Mouse (Mus musculus) bone marrow, adult 2 months (tissue): Measurements from ENCODE around the gene Wrb. TPM values are rescaled to one million over a fixed set of nuclear protein-coding genes. Genes with fewer than 3 reads are reported as not detected.

Source experiments
- H3K27ac ChIP-seq: fragments of 200-500 bp; 2 replicates; pipeline ENCODE4 v1.5.1; 2012; ENCODE audit warnings: low read depth, mild to moderate bottlenecking, control low read depth, inconsistent platforms, low read length; ENCODE audit not compliant: control insufficient read depth, poor library complexity, insufficient read depth
- H3K4me1 ChIP-seq: fragments of 200-500 bp; 2 replicates; pipeline ENCODE4 v1.6.1; 2011; ENCODE audit warnings: low read length; ENCODE audit not compliant: control insufficient read depth, insufficient read depth
- H3K4me3 ChIP-seq: fragments of 200-500 bp; replicated peaks from 2 replicates; pipeline ENCODE3; 2011; ENCODE audit warnings: mild to moderate bottlenecking, low read depth, low read length, control low read depth; ENCODE audit not compliant: control insufficient read depth
- CTCF ChIP-seq: fragments of 200-500 bp; IDR thresholded peaks from 2 replicates; pipeline ENCODE4 v1.5.1; 2011; ENCODE audit warnings: low read length, control low read depth; ENCODE audit not compliant: control insufficient read depth, insufficient read depth
- POLR2A ChIP-seq: fragments of 200-500 bp; IDR thresholded peaks from 2 replicates; pipeline ENCODE4 v1.6.1; 2011; ENCODE audit warnings: low read depth, mild to moderate bottlenecking, control low read depth, low read length, borderline replicate concordance; ENCODE audit not compliant: control insufficient read depth
- WGBS: fragments of 180-500 bp; shearing (Covaris S2); methylation state at CpG from one replicate; pipeline ENCODE4 v1.1.7; 2018; 5-methylcytosine and 5-hydroxymethylcytosine counted together
- polyA plus RNA-seq: library from polyadenylated mRNA; stranded (reverse); fragments of >200 nt; gene quantifications from 2 replicates; pipeline ENCODE4 v1.2.4, GENCODE M21; 2011; ENCODE audit warnings: low replicate concordance; ENCODE audit not compliant: missing spikeins, insufficient read depth, insufficient read length

Gene Wrb
- polyA plus RNA-seq, 1 experiment, result 9.9 TPM

DNA sequence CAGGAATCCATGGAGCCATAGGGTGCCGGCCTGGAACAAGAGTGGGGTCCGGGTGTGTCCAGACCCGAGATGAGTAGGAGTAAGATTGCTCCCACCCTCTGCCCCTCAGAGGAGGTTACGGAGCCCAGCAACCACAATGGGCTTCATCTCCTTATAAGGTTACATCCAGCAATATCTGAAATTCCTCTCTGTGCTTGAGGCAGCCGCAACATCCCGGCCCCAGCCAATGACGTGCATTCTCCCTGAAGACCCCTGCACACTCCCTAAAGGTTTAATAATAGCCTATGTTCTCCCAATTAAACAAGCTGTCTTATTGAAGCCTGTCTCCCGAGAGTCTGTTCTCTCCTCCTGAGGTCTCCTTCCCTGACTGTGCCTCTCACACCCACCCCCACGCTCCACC lies 4.1 kb downstream of the Wrb start:
- TF ChIP-seq CTCF (no peak), POLR2A (no peak)
- Histone ChIP-seq H3K27ac (no peak overlapping the region), H3K4me3 (no peak overlapping the region), H3K4me1 (no peaks in the 10 kb centered on the region)
- WGBS, result 70% methylated on average over 9 of the region's 9 CpGs

- no peaks in the 10 kb centered on the region for H3K4me1 ChIP-seq
- TF ChIP-seq POLR2A, result no peak
- TF ChIP-seq CTCF, result no peak
- H3K27ac ChIP-seq, result no peak overlapping the region
- WGBS, result 81% methylated on average over 4 of the region's 4 CpGs
- H3K4me3 ChIP-seq, result no peak overlapping the region
Measured at GRCm38 (mm10) chr16:96150995-96151394, 5.8 kb downstream of the Wrb start.

DNA sequence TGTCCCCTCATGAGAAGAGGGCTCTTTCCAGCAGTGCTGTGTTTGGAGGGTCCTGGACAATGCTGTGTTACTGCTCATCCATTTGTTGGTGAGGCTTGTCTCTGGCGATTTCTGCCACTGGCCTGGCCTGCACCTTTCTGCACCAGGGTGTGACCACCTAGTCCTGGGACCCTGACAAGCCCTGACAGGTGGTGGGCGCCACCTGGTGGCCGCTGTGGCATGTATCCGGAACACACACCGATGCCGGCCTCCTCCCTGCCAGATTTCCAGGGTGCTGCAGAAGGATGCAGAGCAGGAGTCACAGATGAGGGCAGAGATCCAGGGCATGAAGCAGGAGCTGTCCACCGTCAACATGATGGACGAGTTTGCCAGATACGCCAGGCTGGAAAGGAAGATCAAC lies 6.3 kb downstream of the Wrb start:
- Histone ChIP-seq H3K4me1 (no peaks in the 10 kb centered on the region), H3K27ac (no peak overlapping the region), H3K4me3 (no peak overlapping the region)
- TF ChIP-seq POLR2A (no peak), CTCF (peak; percentile 89)
- 30% methylated on average over 9 of the region's 9 CpGs for WGBS

DNA sequence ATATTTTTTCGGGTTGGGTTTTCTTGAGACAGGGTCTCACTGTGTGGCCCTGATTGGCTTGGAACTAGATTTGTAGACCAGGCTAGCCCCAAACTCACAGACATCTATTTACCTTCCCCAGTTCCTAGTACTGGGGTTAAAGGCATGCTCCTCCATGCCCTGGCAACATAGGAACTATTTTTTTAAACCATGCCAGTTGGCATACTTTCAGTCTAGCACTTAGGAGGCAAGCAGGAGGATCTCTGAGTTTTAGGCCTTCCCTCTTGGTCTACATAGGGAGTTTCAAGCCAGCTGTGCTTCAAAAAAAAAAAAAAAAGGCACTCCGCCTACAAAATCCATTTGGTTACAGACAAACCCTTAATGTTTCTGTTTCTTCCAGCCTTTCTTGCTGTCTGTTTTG lies 9.3 kb downstream of the Wrb start:
- no peaks in the 10 kb centered on the region for H3K4me1 ChIP-seq
- no peak overlapping the region for H3K27ac ChIP-seq
- H3K4me3 ChIP-seq, result no peak overlapping the region
- WGBS, result 82% methylated on average over 2 of the region's 2 CpGs
- TF ChIP-seq POLR2A (no peak), CTCF (no peak)

GRCm38 (mm10) chr16:96156019-96156418 lies 10.8 kb downstream of the Wrb start:
- Histone ChIP-seq H3K27ac (no peak overlapping the region), H3K4me1 (peaks cover 1% of the 10 kb centered on the region; the same call in 1 of the 2 replicates), H3K4me3 (no peak overlapping the region)
- TF ChIP-seq POLR2A (no peak), CTCF (no peak)
- 81% methylated on average over 8 of the region's 8 CpGs for WGBS

GRCm38 (mm10) chr16:96157171-96157570 lies 12.0 kb downstream of the Wrb start:
- no peak for TF ChIP-seq CTCF
- no peak for TF ChIP-seq POLR2A
- WGBS, result 72% methylated on average over 11 of the region's 11 CpGs
- Histone ChIP-seq H3K4me3 (no peak overlapping the region), H3K4me1 (peaks cover 1% of the 10 kb centered on the region; the same call in 1 of the 2 replicates), H3K27ac (no peak overlapping the region)

GRCm38 (mm10) chr16:96158511-96159080 lies 13.4 kb downstream of the Wrb start:
- Histone ChIP-seq H3K4me1 (peaks cover 1% of the 10 kb centered on the region; the same call in 1 of the 2 replicates), H3K27ac (no peak overlapping the region), H3K4me3 (no peak overlapping the region)
- no peak for TF ChIP-seq POLR2A
- no peak for TF ChIP-seq CTCF
- 82% methylated on average over 12 of the region's 12 CpGs for WGBS

DNA sequence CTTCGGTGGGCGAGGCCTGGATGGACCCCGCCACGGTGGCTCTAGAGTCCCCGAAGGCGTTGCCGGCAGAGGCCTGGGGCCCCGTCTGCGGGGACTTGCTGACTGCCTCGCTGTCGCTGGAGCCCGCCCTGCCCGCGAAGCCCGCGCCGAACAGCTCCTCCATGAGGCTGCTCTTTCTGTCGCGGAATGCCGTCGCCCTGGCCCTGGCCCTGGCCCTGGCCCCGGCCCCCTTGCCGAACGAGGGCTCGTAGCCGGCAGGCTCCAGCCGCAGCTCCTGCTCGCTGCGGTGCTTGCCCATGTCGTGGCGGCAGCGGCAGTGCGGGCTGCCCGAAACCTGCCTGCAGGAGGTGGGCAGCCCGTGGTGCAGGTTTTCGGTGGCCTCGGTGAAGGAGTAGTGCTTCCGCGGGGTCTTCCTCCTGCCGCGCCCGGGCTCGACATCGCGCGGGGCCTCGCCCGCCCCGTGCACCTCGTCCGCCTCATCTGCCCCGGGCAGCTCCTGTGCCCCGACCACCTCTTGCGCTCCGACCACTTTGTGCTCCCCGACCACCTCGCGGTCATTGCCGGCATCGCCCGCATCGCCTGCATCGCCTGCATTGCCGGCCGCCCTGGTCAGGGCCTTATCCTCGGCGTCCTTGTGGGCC lies 14.0 kb downstream of the Wrb start:
- peaks cover 1% of the 10 kb centered on the region; the same call in 1 of the 2 replicates for H3K4me1 ChIP-seq
- H3K27ac ChIP-seq, result peak overlapping the region; percentile 22; the same call in 1 of the 2 replicates
- WGBS, result 2% methylated on average over 67 of the region's 67 CpGs
- TF ChIP-seq POLR2A, result no peak
- peak; percentile 0; the same call in 1 of the 2 replicates for TF ChIP-seq CTCF
- peak overlapping the region; percentile 26 for H3K4me3 ChIP-seq
